Mouse (Mus musculus): ENCODE results near the gene Phyhd1. TPM values are rescaled to one million over a fixed set of nuclear protein-coding genes. Genes with fewer than 3 reads are reported as not detected.

Phyhd1 gene
- polyA plus RNA-seq, 1 experiment from 2014 or later: 7.3 TPM

DNA sequence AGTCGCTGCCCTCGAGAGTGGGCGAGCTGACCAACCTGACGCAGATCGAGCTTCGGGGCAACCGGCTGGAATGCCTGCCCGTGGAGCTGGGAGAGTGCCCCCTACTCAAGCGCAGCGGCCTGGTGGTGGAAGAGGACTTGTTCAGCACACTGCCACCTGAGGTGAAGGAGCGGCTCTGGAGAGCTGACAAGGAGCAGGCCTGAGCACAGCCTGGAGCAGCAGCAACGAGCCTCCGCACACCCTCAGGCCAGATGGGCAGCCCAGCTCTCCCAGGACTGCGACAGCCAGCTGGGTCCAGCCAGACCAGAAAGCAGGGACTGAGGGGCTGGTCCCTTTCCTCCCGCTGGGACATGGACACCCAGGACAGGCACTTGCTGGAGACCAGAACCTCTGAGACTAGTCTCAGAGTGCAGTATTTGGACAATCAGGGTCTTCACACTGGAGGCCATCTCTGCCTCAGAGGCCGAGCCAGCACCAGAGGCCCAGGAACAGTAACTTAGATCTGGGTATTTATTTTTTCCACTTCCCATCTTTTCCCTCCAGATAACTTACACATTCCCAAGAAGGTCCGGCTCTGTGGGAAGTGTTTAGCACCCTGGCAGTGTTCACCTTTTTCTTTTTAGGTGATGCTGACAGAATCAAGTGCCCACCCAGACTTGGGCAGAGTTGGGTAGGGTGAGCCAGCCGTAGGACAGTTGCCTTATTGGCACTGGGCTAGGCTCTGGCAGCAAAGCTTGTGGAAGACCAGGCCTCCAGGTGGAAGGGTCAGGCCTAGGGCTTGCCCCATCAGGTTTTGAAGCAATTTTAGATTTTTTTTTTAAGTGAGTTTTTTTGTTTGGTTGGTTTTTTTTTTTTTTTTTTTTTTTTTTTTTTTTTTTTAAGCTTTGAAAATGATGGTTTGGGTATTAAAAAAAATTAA is 3.8 kb upstream of the Phyhd1 start:
- ATAC-seq (ENCODE audit: insufficient read depth): no peak
- Histone ChIP-seq H3K27ac (ENCODE audit: low read depth) (no peak overlapping the region), H3K4me3 (ENCODE audit: low read depth, low read length) (no peak overlapping the region), H3K27me3 (ENCODE audit: insufficient read depth, low read length) (no peaks in the 10 kb centered on the region), H3K9me3 (ENCODE audit: low read depth, low read length) (no peaks in the 10 kb centered on the region), H3K4me2 (no peak overlapping the region), H3K4me1 (ENCODE audit: insufficient read depth) (peaks cover 20% of the 10 kb centered on the region), H3K9ac (no peak overlapping the region), H3K36me3 (ENCODE audit: insufficient read depth) (peaks cover 72% of the 10 kb centered on the region)
- TF ChIP-seq CTCF (IDR thresholded peaks at IDR 0.05; ENCODE audit: low read depth): no peak
- DNase-seq: no peak
- WGBS: 88% methylated on average over 18 of the region's 18 CpGs

DNA sequence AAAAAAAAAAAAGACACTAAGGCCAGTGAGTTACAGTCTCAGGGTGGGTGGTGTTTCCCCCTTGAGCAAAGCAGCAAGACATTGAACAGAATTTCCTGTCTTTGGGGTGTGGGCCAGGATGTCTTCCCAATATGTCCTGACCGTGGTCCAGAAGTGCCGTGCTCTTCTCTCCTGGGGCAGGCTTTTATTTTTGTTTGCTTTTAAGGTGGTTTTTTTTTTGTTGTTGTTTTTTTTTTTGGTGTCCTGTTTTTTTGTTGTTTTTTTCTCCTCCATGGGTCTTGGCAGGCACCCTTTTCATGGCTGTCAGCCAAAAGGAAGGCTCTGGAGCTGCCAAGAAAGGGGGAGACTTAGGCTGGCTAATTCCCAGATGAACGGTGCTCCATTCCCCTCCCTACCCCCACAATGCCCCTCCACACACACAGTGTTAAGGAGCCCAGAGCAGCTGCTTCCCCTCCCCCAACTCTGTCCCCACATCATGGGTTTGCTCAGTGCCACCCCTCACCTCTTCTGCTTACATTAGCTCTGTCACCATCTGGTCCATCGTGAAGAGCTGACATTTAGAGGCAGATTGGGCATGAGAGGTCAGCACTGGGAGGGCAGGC is 3.1 kb upstream of the Phyhd1 start:
- peaks cover 64% of the 10 kb centered on the region for H3K36me3 ChIP-seq (ENCODE audit: insufficient read depth)
- H3K4me1 ChIP-seq (ENCODE audit: insufficient read depth): peaks cover 20% of the 10 kb centered on the region
- ATAC-seq (ENCODE audit: insufficient read depth) (no peak), DNase-seq (peak; percentile 55)
- no peaks in the 10 kb centered on the region for H3K9me3 ChIP-seq (ENCODE audit: low read depth, low read length)
- no peak for TF ChIP-seq CTCF (IDR thresholded peaks at IDR 0.05; ENCODE audit: low read depth)
- no peak overlapping the region for H3K9ac ChIP-seq
- WGBS: 41% methylated on average over 4 of the region's 4 CpGs
- H3K4me2 ChIP-seq: no peak overlapping the region
- no peak overlapping the region for H3K27ac ChIP-seq (ENCODE audit: low read depth)
- no peaks in the 10 kb centered on the region for H3K27me3 ChIP-seq (ENCODE audit: insufficient read depth, low read length)
- no peak overlapping the region for H3K4me3 ChIP-seq (ENCODE audit: low read depth, low read length)

DNA sequence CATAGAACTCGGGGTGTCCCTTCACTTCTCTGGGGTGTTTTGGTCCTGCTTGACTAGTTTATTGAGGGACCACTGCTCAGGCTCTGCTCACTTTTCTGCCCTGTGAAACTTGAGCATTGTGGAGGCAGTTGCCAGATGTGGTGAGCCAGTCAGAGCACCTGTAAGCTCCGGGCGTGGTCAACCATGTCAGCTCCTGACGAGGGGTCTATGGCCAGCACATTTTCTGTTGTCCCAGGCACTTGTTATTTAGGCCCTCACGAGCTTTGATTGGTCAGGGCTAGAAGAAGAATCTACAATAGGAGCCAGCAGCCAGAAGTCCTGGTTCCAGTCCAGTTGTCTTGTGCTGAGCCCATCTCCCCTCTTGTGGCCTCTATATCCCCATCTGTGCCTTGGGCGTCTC is 2.2 kb upstream of the Phyhd1 start:
- no peak for DNase-seq
- no peak for TF ChIP-seq CTCF (IDR thresholded peaks at IDR 0.05; ENCODE audit: low read depth)
- WGBS: 85% methylated on average over 6 of the region's 6 CpGs
- Histone ChIP-seq H3K4me2 (no peak overlapping the region), H3K9ac (no peak overlapping the region), H3K27me3 (ENCODE audit: insufficient read depth, low read length) (no peaks in the 10 kb centered on the region), H3K9me3 (ENCODE audit: low read depth, low read length) (no peaks in the 10 kb centered on the region), H3K4me3 (ENCODE audit: low read depth, low read length) (no peak overlapping the region), H3K27ac (ENCODE audit: low read depth) (no peak overlapping the region), H3K4me1 (ENCODE audit: insufficient read depth) (peaks cover 20% of the 10 kb centered on the region), H3K36me3 (ENCODE audit: insufficient read depth) (peaks cover 58% of the 10 kb centered on the region)
- no peak for ATAC-seq (ENCODE audit: insufficient read depth)

DNA sequence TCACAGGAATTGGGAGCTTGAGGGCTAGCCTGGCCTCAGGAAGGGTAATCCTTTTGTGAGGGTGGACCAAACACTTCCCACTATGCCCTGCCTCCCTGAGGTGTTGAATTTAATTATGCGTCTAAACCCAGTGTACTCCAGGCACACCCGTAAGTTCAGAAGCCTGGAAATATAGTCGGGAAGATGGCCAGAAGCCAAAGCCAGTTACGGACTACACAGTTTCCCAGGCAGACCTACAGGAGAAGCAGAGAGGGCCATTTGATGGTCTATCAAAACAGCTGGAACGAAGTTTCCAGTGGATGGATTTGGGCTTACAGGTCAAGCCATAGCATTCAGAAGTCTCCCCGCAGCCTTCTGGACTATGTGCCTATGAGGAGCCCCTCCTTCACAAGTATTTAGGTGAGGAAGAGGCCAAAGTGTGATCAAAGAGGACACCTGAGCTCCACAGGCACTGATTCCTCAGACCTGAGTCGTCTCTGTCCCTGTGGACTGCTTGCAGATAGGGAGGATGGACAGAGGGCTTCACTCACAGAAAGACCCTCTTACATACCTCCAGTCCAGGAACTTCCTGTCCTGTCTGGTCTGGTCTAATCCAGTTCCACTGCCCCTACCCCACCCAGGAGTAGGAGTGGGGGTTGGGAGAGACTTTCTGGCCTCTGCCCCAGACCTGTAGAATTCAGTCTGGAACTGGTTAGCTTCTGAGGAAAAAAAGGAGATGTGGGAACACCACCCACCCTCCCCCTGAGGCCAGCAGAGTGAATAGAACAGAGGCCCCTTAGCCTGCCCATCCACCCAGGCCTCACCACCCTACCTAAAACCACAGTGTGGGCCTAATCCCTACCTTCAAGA is 1.1 kb upstream of the Phyhd1 start:
- H3K4me1 ChIP-seq (ENCODE audit: insufficient read depth): peaks cover 20% of the 10 kb centered on the region
- DNase-seq: peak; percentile 34
- peaks cover 48% of the 10 kb centered on the region for H3K36me3 ChIP-seq (ENCODE audit: insufficient read depth)
- no peak for TF ChIP-seq CTCF (IDR thresholded peaks at IDR 0.05; ENCODE audit: low read depth)
- 54% methylated on average over 7 of the region's 7 CpGs for WGBS
- H3K27me3 ChIP-seq (ENCODE audit: insufficient read depth, low read length): no peaks in the 10 kb centered on the region
- no peak overlapping the region for H3K4me2 ChIP-seq
- peak overlapping the region; percentile 87; the same call in 1 of the 2 replicates for H3K27ac ChIP-seq (ENCODE audit: low read depth)
- no peak overlapping the region for H3K4me3 ChIP-seq (ENCODE audit: low read depth, low read length)
- H3K9me3 ChIP-seq (ENCODE audit: low read depth, low read length): no peaks in the 10 kb centered on the region
- no peak for ATAC-seq (ENCODE audit: insufficient read depth)
- H3K9ac ChIP-seq: peak overlapping the region; percentile 2; the same call in 1 of the 2 replicates

DNA sequence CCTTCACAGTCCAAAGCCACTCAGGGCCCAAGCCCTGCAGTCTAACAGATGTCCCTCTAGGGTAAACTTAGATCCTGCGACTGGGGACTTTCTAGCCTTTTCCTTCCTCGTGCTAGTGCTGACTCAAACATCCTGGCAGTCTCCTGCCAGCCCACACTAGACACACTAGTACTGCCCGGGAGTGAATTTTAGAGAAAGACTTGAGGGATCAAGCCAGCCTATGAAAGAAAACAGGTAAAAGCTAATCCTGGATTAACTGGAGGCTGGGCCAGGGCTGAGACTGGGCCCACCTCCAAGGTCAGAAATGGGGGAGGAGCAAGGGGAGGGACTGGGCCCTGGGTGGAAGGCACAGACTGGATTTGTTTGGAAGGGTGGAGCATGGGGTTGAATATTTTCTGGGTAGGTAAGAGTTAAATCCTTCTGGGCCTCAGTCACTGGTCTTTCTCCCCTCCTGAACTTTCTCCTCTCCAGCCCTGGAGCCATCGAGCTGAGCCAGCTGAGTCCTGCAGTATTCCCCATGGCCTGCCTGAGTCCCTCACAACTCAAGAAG is 464 bp downstream of the Phyhd1 start:
- 10% methylated on average over 4 of the region's 4 CpGs for WGBS
- Histone ChIP-seq H3K36me3 (ENCODE audit: insufficient read depth) (peaks cover 34% of the 10 kb centered on the region), H3K4me3 (ENCODE audit: low read depth, low read length) (peak overlapping the region; percentile 8; the same call in 1 of the 2 replicates), H3K27ac (ENCODE audit: low read depth) (peak overlapping the region; percentile 87), H3K9me3 (ENCODE audit: low read depth, low read length) (no peaks in the 10 kb centered on the region), H3K27me3 (ENCODE audit: insufficient read depth, low read length) (no peaks in the 10 kb centered on the region), H3K4me1 (ENCODE audit: insufficient read depth) (peaks cover 20% of the 10 kb centered on the region), H3K4me2 (peak overlapping the region; percentile 50), H3K9ac (peak overlapping the region; percentile 1; the same call in 1 of the 2 replicates)
- DNase-seq (peak; percentile 77), ATAC-seq (ENCODE audit: insufficient read depth) (peak; percentile 50)
- no peak for TF ChIP-seq CTCF (IDR thresholded peaks at IDR 0.05; ENCODE audit: low read depth)

DNA sequence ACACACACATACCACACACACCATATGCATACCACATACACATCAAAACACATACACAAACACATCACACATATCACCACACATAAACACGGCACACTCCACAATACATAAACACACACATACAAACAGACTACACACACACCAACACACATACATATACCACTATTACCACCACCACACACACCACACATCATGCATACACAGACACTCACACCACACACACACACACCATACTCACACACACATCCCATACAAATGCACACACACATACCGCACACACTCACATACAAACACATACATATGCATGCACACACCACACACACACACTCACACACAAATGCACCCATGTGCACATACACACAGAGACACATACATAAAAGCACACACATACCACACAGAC is 1.5 kb downstream of the Phyhd1 start:
- Histone ChIP-seq H3K4me3 (ENCODE audit: low read depth, low read length) (no peak overlapping the region), H3K36me3 (ENCODE audit: insufficient read depth) (peaks cover 24% of the 10 kb centered on the region), H3K27ac (ENCODE audit: low read depth) (no peak overlapping the region), H3K27me3 (ENCODE audit: insufficient read depth, low read length) (no peaks in the 10 kb centered on the region), H3K4me2 (no peak overlapping the region), H3K9ac (no peak overlapping the region), H3K9me3 (ENCODE audit: low read depth, low read length) (no peaks in the 10 kb centered on the region), H3K4me1 (ENCODE audit: insufficient read depth) (peaks cover 20% of the 10 kb centered on the region)
- WGBS: 83% methylated on average over 2 of the region's 2 CpGs
- DNase-seq: no peak
- TF ChIP-seq CTCF (IDR thresholded peaks at IDR 0.05; ENCODE audit: low read depth): no peak
- ATAC-seq (ENCODE audit: insufficient read depth): no peak

All from lung, embryonic 14.5 days (tissue).